10 mouse cellular contexts compared by ENCODE assay signal in genomic region chr8:26273415-26273760, GRCm38 (mm10).
DNase-seq lines count a peak whose midpoint lies in the region; ATAC-seq and TF ChIP-seq lines count a peak whose summit lies in the region.
"Had no signal": no experiment of that assay in that cellular context is flagged by ENCODE, and none has a peak within 500 bp of the region (broad histone marks: within the 10 kb centered on the region; RNA-seq: fewer than 3 reads in every experiment).

No protein-coding gene starts in this region.

- no peaks in the 10 kb centered on the region for H3K36me3 ChIP-seq in heart, embryonic 16.5 days (ENCODE audit: control insufficient read depth, insufficient read depth)
- no peaks in the 10 kb centered on the region for H3K36me3 ChIP-seq in liver, embryonic 13.5 days
- no peaks in the 10 kb centered on the region for H3K36me3 ChIP-seq in stomach, postnatal 0 days (ENCODE audit: control insufficient read depth, insufficient read depth, low read length)

- DNase-seq in thymus, postnatal 4 days, result peak; percentile 28
- no peak for DNase-seq in thymus, postnatal 25 days
- no peak for DNase-seq in liver, embryonic 13.5 days
- no peak for DNase-seq in stomach, postnatal 0 days (ENCODE audit: low spot score)
- DNase-seq in adrenal gland, adult (ENCODE audit: inconsistent age in 2 of 2, low spot score in 1 of 2), result no peak
- no peak for DNase-seq in spleen, postnatal 36 days (ENCODE audit: low spot score in 2 of 2)
- DNase-seq in gastrocnemius, postnatal 10 days, result no peak
- DNase-seq: left cerebral cortex, postnatal 4 days had no signal

- TF ChIP-seq EP300 in stomach, postnatal 0 days (optimal IDR thresholded peaks at IDR 0.05), result no peak

- no peak overlapping the region for H3K27ac ChIP-seq in heart, embryonic 16.5 days (ENCODE audit: low read length)
- no peak overlapping the region for H3K27ac ChIP-seq in liver, embryonic 13.5 days
- H3K27ac ChIP-seq in stomach, postnatal 0 days (replicated peaks), result no peak overlapping the region

- peaks cover 19% of the 10 kb centered on the region for H3K27me3 ChIP-seq in heart, embryonic 16.5 days (ENCODE audit: control insufficient read depth, insufficient read depth, low read length)
- H3K27me3 ChIP-seq in liver, embryonic 13.5 days, result peaks cover 10% of the 10 kb centered on the region; the same call in 1 of the 2 replicates
- no peaks in the 10 kb centered on the region for H3K27me3 ChIP-seq in stomach, postnatal 0 days (ENCODE audit: control insufficient read depth, insufficient read depth, low read length)

- H3K9me3 ChIP-seq in heart, embryonic 16.5 days (replicated peaks; ENCODE audit: control insufficient read depth, low read length), result no peaks in the 10 kb centered on the region
- no peaks in the 10 kb centered on the region for H3K9me3 ChIP-seq in liver, embryonic 13.5 days (replicated peaks)
- no peaks in the 10 kb centered on the region for H3K9me3 ChIP-seq in stomach, postnatal 0 days (ENCODE audit: control insufficient read depth, low read length)

- H3K4me1 ChIP-seq in heart, embryonic 16.5 days (ENCODE audit: control insufficient read depth, insufficient read depth, low read length), result peaks cover 8% of the 10 kb centered on the region
- no peaks in the 10 kb centered on the region for H3K4me1 ChIP-seq in liver, embryonic 13.5 days (replicated peaks)
- no peaks in the 10 kb centered on the region for H3K4me1 ChIP-seq in stomach, postnatal 0 days (replicated peaks; ENCODE audit: control insufficient read depth, insufficient read depth)

- peak overlapping the region; percentile 28 for H3K4me3 ChIP-seq in heart, embryonic 16.5 days (ENCODE audit: low read length)
- H3K4me3 ChIP-seq in liver, embryonic 13.5 days (replicated peaks), result no peak overlapping the region
- H3K4me3 ChIP-seq in stomach, postnatal 0 days (ENCODE audit: low read depth, low read length), result 0 out of 2 replicates have a peak overlapping the region, but pooled peaks have one; percentile 6

- under 1% methylated on average over 12 of the region's 12 CpGs for WGBS in heart, embryonic 16.5 days
- 2% methylated on average over 12 of the region's 12 CpGs for WGBS in liver, embryonic 13.5 days (ENCODE audit: insufficient replicate concordance)
- 10% methylated on average over 12 of the region's 12 CpGs for WGBS in stomach, postnatal 0 days

- no peak for TF ChIP-seq CTCF in stomach, postnatal 0 days (IDR thresholded peaks at IDR 0.05; ENCODE audit: low read depth)

- peak overlapping the region; percentile 56 for H3K4me2 ChIP-seq in heart, embryonic 16.5 days (ENCODE audit: low read depth, low read length)
- peak overlapping the region; percentile 14; the same call in 1 of the 2 replicates for H3K4me2 ChIP-seq in liver, embryonic 13.5 days
- no peak overlapping the region; the same call in 1 of the 2 replicates for H3K4me2 ChIP-seq in stomach, postnatal 0 days (replicated peaks; ENCODE audit: low read depth)

- peak; percentile 76; the same call in 1 of the 2 replicates for ATAC-seq in heart, embryonic 16.5 days (replicated peaks; ENCODE audit: extremely low read depth, insufficient read depth, low FRiP score)
- no peak for ATAC-seq in liver, embryonic 13.5 days (ENCODE audit: low read depth)
- no peak for ATAC-seq in stomach, postnatal 0 days (ENCODE audit: low FRiP score, low TSS enrichment)
- ATAC-seq: Patski had no signal

- H3K9ac ChIP-seq in heart, embryonic 16.5 days (ENCODE audit: low read length), result no peak overlapping the region
- no peak overlapping the region for H3K9ac ChIP-seq in liver, embryonic 13.5 days
- H3K9ac ChIP-seq in stomach, postnatal 0 days (ENCODE audit: low read length), result no peak overlapping the region
